Mouse (Mus musculus) kidney, adult 2 months (tissue): ENCODE measurements around the gene Ptges2.
A peak's percentile ranks its signal among the peaks of the same experiment; 100 is the strongest.

Experiments used
- CTCF ChIP-seq: fragments of 200-500 bp; conservative IDR thresholded peaks from 2 replicates; pipeline ENCODE4 v1.5.1; 2011; ENCODE audit warnings: low read depth, mild to moderate bottlenecking, control low read depth, low read length, moderate library complexity, mixed read lengths; ENCODE audit not compliant: insufficient read depth, insufficient read length
- POLR2A ChIP-seq: fragments of 200-500 bp; IDR thresholded peaks from one replicate; pipeline ENCODE4 v1.6.1; 2011; ENCODE audit warnings: low read depth, low read length, control low read depth

DNA sequence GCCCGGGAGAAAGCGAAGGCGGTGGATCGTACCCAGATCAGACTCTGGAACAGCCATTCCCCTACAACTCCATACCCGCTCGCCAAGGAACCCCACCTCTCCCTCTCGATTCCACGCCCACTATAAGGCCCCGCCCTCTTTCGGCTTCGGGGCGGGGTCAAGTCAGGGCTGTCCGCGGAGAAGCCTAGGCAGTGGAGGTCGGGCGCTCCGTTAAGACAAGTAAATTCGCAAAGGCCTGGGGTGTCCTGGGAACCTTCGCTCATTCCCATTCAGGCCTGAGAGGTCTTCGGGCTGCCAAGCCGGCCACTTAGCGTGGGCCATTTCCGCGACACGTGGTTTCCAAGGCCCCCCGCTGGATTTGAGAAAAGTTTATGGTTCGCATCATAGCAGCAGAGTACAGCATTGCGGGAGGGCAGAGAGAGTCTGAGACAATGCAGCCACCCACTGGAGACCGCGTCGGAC is at the start of gene Ptges2:
- TF ChIP-seq POLR2A (peak; percentile 27), CTCF (no peak)
